Mouse (Mus musculus): ENCODE results near the gene Fam71b. TPM values are rescaled to one million over a fixed set of nuclear protein-coding genes. Genes with fewer than 3 reads are reported as not detected.
A peak's percentile ranks its signal among the peaks of the same experiment; 100 is the strongest.

Gene Fam71b
- polyA plus RNA-seq, 1 experiment = not detected

DNA sequence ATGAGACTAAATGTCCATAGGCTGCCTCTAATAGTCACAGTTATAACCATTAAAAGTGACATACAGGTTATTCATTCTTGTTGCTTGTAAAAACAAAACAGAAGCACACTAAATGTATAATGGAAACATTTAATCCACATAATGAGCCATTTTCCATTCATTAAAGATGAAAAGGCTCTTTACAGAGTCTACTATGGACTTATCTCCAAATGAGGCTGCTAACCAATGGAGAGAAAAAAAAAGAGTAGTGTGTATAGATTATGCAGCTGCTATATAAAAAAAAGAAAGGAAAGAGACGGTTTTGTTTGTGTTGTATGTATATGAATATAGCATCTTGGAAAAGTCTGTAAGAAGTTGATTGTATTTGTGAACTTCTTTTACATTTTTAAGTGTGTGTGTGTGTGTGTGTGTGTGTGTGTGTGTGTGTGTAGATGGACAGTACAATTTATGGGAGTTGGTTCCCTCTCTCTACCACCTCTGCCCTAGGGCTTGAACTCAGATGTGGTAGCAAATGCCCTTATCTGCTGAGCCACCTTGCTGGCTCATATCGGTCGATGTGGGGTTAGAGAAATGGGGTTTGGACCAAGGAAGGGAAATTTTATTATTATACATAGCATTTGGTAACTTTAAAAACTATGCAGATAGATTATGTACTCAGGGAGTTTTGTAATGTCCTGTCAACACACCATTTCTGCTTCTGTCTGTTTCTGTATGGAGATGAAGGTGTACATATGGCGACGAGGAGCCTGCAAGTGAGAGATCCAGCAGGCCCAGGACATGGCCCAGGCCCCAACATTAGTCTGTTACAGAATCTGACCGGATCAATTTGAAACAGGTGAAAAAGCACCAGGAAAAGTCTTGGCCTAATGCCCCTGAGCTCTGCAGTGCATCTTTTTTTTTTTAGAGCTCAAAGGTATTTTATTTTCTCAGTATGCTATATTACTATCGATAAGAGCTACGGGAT is 18.3 kb upstream of the Fam71b start:
- no peaks in the 10 kb centered on the region for H3K27me3 ChIP-seq (ENCODE audit: control insufficient read depth)
- no peaks in the 10 kb centered on the region for H3K9me3 ChIP-seq (ENCODE audit: control insufficient read depth, low read length)
- H3K4me3 ChIP-seq (replicated peaks) = no peak overlapping the region
- no peaks in the 10 kb centered on the region for H3K36me3 ChIP-seq (ENCODE audit: control insufficient read depth)
- TF ChIP-seq TAL1 (IDR thresholded peaks at IDR 0.05; ENCODE audit: low read length) (peak; percentile 56), GATA1 (IDR thresholded peaks at IDR 0.05; ENCODE audit: low read length) (no peak)
- peaks cover 29% of the 10 kb centered on the region for H3K4me1 ChIP-seq (ENCODE audit: control insufficient read depth)

DNA sequence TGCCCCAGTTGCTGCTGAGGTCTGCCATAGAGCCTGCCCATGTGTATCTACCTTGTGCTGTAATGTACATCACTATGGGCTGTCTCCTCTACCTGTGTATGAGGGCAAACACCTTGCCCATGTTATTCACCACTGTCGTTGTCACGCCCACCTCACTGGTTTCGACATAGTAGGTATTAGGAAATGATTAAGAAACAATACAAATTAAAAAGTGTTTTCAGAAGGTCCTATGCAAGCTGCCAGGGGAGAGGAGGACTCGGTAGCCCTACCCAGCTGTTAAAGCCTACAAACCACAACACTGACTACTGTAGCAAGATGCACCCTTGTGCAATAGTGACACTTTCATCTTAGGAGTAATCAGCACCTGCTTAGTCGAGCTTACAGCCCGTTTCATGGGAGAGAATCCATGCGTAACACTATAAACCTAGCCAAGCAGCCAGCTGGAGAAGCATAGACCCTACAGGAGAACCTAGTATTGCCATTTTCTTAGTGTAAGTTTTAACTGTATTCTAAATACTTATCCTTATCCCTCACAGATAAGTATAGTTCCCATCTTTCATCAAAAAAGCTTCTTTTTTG is 16.2 kb upstream of the Fam71b start:
- Histone ChIP-seq H3K4me3 (replicated peaks) (no peak overlapping the region), H3K9me3 (ENCODE audit: control insufficient read depth, low read length) (no peaks in the 10 kb centered on the region), H3K4me1 (ENCODE audit: control insufficient read depth) (peaks cover 28% of the 10 kb centered on the region), H3K27me3 (ENCODE audit: control insufficient read depth) (no peaks in the 10 kb centered on the region), H3K36me3 (ENCODE audit: control insufficient read depth) (no peaks in the 10 kb centered on the region)
- TF ChIP-seq TAL1 (IDR thresholded peaks at IDR 0.05; ENCODE audit: low read length) (no peak), GATA1 (IDR thresholded peaks at IDR 0.05; ENCODE audit: low read length) (no peak)

DNA sequence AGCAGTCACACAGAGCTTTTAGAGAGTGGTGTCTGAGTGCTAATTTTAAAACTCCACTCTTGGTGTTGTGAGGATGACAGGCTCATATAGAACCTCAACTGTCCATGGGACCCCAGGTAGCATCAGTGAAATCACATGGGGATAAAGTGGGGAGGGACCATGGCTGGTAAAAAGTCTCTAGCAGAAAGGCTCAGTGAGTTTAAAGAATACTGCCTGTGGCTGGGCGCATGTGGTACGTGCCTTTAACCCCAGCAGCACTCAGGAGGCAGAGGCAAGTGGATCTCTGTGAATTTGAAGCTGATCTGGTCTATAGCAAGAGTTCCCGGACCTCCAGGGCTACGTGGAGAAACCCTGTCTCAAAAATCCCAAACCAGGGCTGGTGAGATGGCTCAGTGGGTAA is 13.9 kb upstream of the Fam71b start:
- Histone ChIP-seq H3K9me3 (ENCODE audit: control insufficient read depth, low read length) (no peaks in the 10 kb centered on the region), H3K4me3 (replicated peaks) (no peak overlapping the region), H3K36me3 (ENCODE audit: control insufficient read depth) (no peaks in the 10 kb centered on the region), H3K27me3 (ENCODE audit: control insufficient read depth) (no peaks in the 10 kb centered on the region), H3K4me1 (ENCODE audit: control insufficient read depth) (peaks cover 20% of the 10 kb centered on the region)
- no peak for TF ChIP-seq GATA1 (IDR thresholded peaks at IDR 0.05; ENCODE audit: low read length)
- TF ChIP-seq TAL1 (IDR thresholded peaks at IDR 0.05; ENCODE audit: low read length) = no peak

DNA sequence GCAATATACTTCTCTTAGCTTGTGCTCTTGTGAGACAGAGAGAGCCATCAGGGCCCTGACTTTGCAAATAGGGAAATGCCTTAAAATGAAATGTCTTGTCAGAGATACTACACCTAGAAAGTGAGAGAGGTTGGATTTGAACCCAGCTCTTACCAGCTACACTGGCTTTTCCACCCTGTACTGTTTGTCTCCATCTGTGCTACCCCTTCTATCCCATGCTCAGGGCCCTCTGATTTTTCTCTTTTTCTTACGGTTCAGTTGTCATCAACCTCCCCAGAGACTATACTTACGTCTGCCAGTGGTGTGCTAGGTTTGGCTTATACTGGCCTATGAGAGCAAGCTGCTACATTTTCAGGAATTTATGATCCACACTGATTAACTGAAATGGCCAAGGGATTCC is 11.4 kb upstream of the Fam71b start:
- Histone ChIP-seq H3K4me1 (ENCODE audit: control insufficient read depth) (peaks cover under 1% of the 10 kb centered on the region; the same call in 1 of the 2 replicates), H3K36me3 (ENCODE audit: control insufficient read depth) (no peaks in the 10 kb centered on the region), H3K4me3 (replicated peaks) (no peak overlapping the region), H3K9me3 (ENCODE audit: control insufficient read depth, low read length) (no peaks in the 10 kb centered on the region), H3K27me3 (ENCODE audit: control insufficient read depth) (0 out of 2 replicates have a peak, but pooled peaks cover 2% of the 10 kb centered on the region)
- TF ChIP-seq GATA1 (IDR thresholded peaks at IDR 0.05; ENCODE audit: low read length) = no peak
- TF ChIP-seq TAL1 (IDR thresholded peaks at IDR 0.05; ENCODE audit: low read length) = no peak

DNA sequence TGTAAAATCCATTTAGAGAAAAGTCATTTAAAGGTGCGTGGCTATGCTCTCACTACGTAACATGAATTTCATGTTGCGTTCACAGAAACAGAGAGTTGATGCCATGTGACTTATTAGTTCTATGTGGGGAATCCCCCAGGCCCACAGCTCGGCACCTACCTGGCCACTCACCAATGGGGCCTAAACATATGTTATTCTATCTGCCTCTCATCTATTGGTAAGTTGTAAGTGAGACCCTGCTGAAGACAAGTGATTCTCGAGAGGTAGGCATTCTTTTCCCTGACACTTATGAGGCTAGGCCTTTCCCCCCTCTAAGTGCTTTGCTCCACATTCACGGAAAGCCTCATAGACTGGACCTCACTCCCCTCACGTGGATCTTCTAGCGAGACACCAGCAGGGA is 9.8 kb upstream of the Fam71b start:
- H3K9me3 ChIP-seq (ENCODE audit: control insufficient read depth, low read length) = no peaks in the 10 kb centered on the region
- H3K4me1 ChIP-seq (ENCODE audit: control insufficient read depth) = no peaks in the 10 kb centered on the region; the same call in 1 of the 2 replicates
- H3K36me3 ChIP-seq (ENCODE audit: control insufficient read depth) = no peaks in the 10 kb centered on the region
- H3K4me3 ChIP-seq (replicated peaks) = no peak overlapping the region
- peaks cover 3% of the 10 kb centered on the region; the same call in 1 of the 2 replicates for H3K27me3 ChIP-seq (ENCODE audit: control insufficient read depth)
- no peak for TF ChIP-seq GATA1 (IDR thresholded peaks at IDR 0.05; ENCODE audit: low read length)
- TF ChIP-seq TAL1 (IDR thresholded peaks at IDR 0.05; ENCODE audit: low read length) = no peak

DNA sequence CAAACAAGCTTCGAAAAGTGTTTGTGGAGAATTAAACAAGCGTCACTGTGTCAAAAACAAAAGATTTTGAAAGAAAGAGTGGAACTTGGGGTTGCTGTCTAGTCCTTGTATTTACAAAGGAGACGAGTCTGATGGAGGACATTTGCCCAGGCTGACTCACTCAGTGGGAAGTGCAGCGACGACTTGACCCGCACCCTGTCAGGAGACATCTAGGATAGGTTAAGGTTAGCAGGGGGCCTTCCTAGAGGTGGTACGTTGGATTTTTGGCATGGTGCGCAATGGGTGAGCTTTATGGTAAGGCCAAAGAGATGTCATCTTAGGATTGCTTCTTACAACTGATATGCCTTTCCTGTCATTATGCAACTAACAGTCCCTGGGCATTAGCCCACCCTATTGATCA is 9.3 kb upstream of the Fam71b start:
- TF ChIP-seq TAL1 (IDR thresholded peaks at IDR 0.05; ENCODE audit: low read length) (no peak), GATA1 (IDR thresholded peaks at IDR 0.05; ENCODE audit: low read length) (no peak)
- Histone ChIP-seq H3K27me3 (ENCODE audit: control insufficient read depth) (peaks cover 3% of the 10 kb centered on the region; the same call in 1 of the 2 replicates), H3K4me1 (ENCODE audit: control insufficient read depth) (no peaks in the 10 kb centered on the region; the same call in 1 of the 2 replicates), H3K9me3 (ENCODE audit: control insufficient read depth, low read length) (no peaks in the 10 kb centered on the region), H3K4me3 (replicated peaks) (no peak overlapping the region), H3K36me3 (ENCODE audit: control insufficient read depth) (no peaks in the 10 kb centered on the region)

DNA sequence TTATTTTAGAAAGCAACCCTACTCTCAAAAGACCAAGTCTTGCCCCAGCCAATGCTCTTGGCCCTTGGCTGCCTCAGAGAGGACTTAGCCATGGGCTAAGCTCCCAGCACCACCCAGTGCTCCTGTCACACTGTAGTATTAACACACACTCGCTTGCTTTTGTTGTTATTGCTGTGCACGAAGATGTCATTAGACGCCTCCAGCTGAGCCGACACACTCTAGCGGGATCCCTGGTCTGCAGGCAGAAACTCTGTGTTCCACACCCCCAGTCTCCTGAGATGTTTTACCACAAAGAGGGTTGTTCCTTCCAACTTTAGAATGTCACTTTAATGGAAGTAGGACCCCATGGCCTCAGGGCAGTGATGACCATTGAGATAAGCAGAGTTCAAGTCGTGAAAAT is 7.9 kb upstream of the Fam71b start:
- no peaks in the 10 kb centered on the region for H3K36me3 ChIP-seq (ENCODE audit: control insufficient read depth)
- peaks cover 5% of the 10 kb centered on the region; the same call in 1 of the 2 replicates for H3K27me3 ChIP-seq (ENCODE audit: control insufficient read depth)
- H3K4me1 ChIP-seq (ENCODE audit: control insufficient read depth) = no peaks in the 10 kb centered on the region; the same call in 1 of the 2 replicates
- H3K4me3 ChIP-seq (replicated peaks) = no peak overlapping the region
- no peaks in the 10 kb centered on the region for H3K9me3 ChIP-seq (ENCODE audit: control insufficient read depth, low read length)
- TF ChIP-seq TAL1 (IDR thresholded peaks at IDR 0.05; ENCODE audit: low read length) = no peak
- no peak for TF ChIP-seq GATA1 (IDR thresholded peaks at IDR 0.05; ENCODE audit: low read length)

DNA sequence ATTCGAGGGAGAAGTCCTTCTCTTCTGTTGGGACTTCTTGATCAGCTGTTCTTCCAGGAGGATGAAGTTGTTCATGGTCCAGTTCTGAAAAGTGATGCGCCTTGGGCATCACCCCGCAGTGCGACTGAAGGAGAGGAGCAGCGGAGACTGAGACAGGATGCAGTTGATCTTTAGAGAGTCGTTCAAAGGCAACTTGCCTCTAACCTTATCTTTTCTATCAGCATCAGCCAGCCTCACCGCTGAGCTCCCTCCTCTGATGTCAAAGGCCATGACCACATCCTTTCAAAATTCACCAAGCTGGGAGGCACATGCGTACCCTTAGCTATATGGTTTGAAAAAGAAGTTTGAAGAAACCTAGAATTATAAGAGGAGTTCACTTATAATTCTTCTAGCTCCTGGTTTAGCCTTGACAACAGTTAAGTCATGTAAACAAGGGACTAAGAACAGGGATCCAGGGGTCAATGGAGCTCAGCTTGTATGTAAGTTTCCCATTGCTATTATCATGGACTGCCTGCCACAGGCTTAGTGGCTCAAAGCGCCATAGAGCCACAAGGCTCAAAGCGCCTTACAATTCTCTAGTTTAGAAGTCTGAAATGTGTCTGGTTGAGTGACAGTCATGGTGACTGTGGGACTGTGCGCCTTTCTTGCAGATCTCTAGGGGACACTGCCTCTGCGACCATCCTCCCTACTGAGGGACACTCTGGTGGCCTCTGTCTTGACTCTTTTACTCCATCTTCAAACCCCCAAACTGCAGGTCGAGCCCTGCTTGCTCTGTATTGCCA is 6.8 kb upstream of the Fam71b start, which contains the start of gene Itk:
Gene Itk (minus strand): TSS at position 180 of the 782 bp plus-strand sequence.
- no peaks in the 10 kb centered on the region for H3K4me1 ChIP-seq (ENCODE audit: control insufficient read depth)
- peaks cover 7% of the 10 kb centered on the region; the same call in 1 of the 2 replicates for H3K27me3 ChIP-seq (ENCODE audit: control insufficient read depth)
- no peak within 1 kb of the TSS for H3K4me3 ChIP-seq (replicated peaks)
- no peaks in the 10 kb centered on the region for H3K36me3 ChIP-seq (ENCODE audit: control insufficient read depth)
- TF ChIP-seq GATA1 (IDR thresholded peaks at IDR 0.05; ENCODE audit: low read length) (no peak), TAL1 (IDR thresholded peaks at IDR 0.05; ENCODE audit: low read length) (no peak)
- no peaks in the 10 kb centered on the region for H3K9me3 ChIP-seq (ENCODE audit: control insufficient read depth, low read length)
